Mouse (Mus musculus): Measurements from ENCODE around the gene Cep85l.

GRCm38 (mm10) chr10:53412165-53412564 is 32.4 kb upstream of the Cep85l start:
- TF ChIP-seq POLR2A (IDR thresholded peaks at IDR 0.05; ENCODE audit: extremely low read depth, insufficient read depth, low read length) (no peak), CTCF (IDR thresholded peaks at IDR 0.05; ENCODE audit: low read depth, low read length) (no peak)

Measured in liver, adult 2 months (tissue).